Mouse (Mus musculus) liver, adult 2 months (tissue): Measurements from ENCODE around the gene Gbe1. TPM values are rescaled to one million over a fixed set of nuclear protein-coding genes. Genes with fewer than 3 reads are reported as not detected.

Experiments used
- DNase-seq: peaks from one replicate; pipeline ENCODE4 v3.0.0-alpha.2; 2011; ENCODE audit warnings: low read depth, low spot score; ENCODE audit errors: extremely low read depth
- H3K27ac ChIP-seq: fragments of 200-500 bp; replicated peaks from 2 replicates; pipeline ENCODE4 v1.5.1; 2012; ENCODE audit warnings: low read depth, mild to moderate bottlenecking, control low read depth, inconsistent platforms, low read length; ENCODE audit not compliant: insufficient read depth
- H3K27me3 ChIP-seq: fragments of 200-500 bp; 2 replicates; pipeline ENCODE4 v1.6.1; 2012; ENCODE audit warnings: mild to moderate bottlenecking, moderate library complexity, low read length, inconsistent platforms; ENCODE audit not compliant: control insufficient read depth, insufficient read depth
- H3K36me3 ChIP-seq: fragments of 200-500 bp; 2 replicates; pipeline ENCODE4 v1.6.1; 2012; ENCODE audit warnings: low read length, inconsistent platforms; ENCODE audit not compliant: control insufficient read depth, insufficient read depth
- H3K4me1 ChIP-seq: fragments of 200-500 bp; 2 replicates; pipeline ENCODE4 v1.6.1; 2011; ENCODE audit warnings: low read length; ENCODE audit not compliant: control insufficient read depth, insufficient read depth
- H3K4me3 ChIP-seq: fragments of 200-500 bp; 2 replicates; pipeline ENCODE4 v1.5.1; 2011; ENCODE audit warnings: low read depth, mild to moderate bottlenecking, control low read depth, low read length, moderate library complexity; ENCODE audit not compliant: insufficient read depth
- H3K79me2 ChIP-seq: fragments of 200-500 bp; 2 replicates; pipeline ENCODE4 v1.6.1; 2012; ENCODE audit warnings: inconsistent platforms, mild to moderate bottlenecking, low read length, moderate library complexity; ENCODE audit not compliant: control insufficient read depth, insufficient read depth
- H3K9ac ChIP-seq: fragments of 200-500 bp; 2 replicates; pipeline ENCODE4 v1.6.1; 2012; ENCODE audit warnings: low read depth, mild to moderate bottlenecking, control low read depth, inconsistent platforms, low read length
- CTCF ChIP-seq: fragments of 200-500 bp; IDR thresholded peaks from 2 replicates; pipeline ENCODE4 v1.5.1; 2011; ENCODE audit warnings: low read depth, low read length, control low read depth
- POLR2A ChIP-seq: fragments of 200-500 bp; IDR thresholded peaks from 2 replicates; pipeline ENCODE4 v1.6.1; 2011; ENCODE audit warnings: low read length, control low read depth; ENCODE audit not compliant: insufficient read depth; ENCODE audit errors: extremely low read depth
- WGBS: fragments of 180-500 bp; shearing (Covaris S2); methylation state at CpG from one replicate; pipeline ENCODE4 v1.1.7; 2018; 5-methylcytosine and 5-hydroxymethylcytosine counted together
- polyA plus RNA-seq: library from polyadenylated mRNA; depleted of rRNA; stranded (reverse); fragments of >200 nt; gene quantifications from 2 replicates; pipeline ENCODE4 v1.2.3, GENCODE M21; 2012
- total RNA-seq: library from RNA; depleted of rRNA; stranded (reverse); fragments of >200 nt; gene quantifications from 2 replicates; pipeline ENCODE4 v1.2.3, GENCODE M21; 2014

Gbe1 gene
- total and polyA plus RNA-seq, 2 experiments = 68.9 to 174 TPM

DNA sequence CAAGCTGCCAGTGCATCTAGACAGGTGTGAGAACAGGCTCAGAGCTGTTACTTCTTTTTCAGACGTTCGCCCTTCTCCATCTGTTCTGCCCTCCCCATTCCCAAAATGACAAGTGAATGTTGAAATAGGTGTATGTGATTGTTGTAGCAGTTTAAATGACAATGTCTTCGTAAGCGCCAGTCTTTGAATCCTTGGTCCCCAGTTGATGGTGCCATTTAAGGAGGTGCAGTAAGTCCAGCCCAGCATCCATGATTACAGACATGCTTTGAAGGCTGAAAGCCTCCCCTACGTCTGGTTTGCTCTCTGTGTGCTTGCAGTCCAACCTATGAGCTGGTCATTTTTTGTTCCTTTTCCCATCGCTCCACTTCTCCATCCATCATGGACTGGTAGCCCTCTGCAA is 5.6 kb downstream of the Gbe1 start:
- TF ChIP-seq POLR2A (no peak), CTCF (no peak)
- Histone ChIP-seq H3K79me2 (peaks cover 32% of the 10 kb centered on the region), H3K4me1 (peaks cover 18% of the 10 kb centered on the region), H3K4me3 (no peak overlapping the region), H3K27ac (no peak overlapping the region), H3K9ac (no peak overlapping the region), H3K27me3 (no peaks in the 10 kb centered on the region), H3K36me3 (0 out of 2 replicates have a peak, but pooled peaks cover 2% of the 10 kb centered on the region)
- peak; percentile 17 for DNase-seq
- WGBS = 92% methylated on average over 6 of the region's 6 CpGs

DNA sequence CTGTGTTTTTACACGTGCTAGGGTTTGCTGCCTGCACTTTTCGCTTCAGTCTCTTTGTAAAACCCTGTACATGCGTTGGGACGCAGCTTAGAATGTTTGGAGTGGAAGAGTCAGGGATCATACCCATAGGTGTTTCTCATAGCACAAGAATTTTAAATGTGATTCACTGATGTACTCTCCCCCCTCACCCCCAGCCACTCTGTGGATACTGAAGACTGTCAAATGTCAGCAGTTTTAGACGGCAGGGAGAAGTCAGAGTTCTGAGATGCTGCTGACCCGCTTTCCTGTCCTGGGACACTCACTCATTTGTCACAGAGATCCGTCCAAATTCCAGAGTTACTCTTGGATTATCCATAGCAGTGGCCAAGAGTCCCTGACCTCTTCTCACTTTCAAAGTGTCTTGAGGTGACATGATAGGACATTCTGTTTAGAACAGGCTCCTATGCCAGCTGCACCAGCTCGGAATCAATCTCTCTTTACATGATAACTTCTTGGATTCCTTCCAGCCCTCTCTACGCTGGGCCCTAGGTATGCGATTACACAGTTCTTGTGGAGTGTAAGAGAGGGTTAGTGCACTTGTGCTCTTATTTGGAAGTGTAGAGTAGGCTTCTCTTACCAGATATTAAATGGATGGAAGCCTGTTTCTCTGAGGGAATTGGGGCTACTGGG is 7.0 kb downstream of the Gbe1 start:
- WGBS = 33% methylated on average over 10 of the region's 10 CpGs
- peak; percentile 86 for DNase-seq
- Histone ChIP-seq H3K27me3 (no peaks in the 10 kb centered on the region), H3K9ac (0 out of 2 replicates have a peak overlapping the region, but pooled peaks have one; percentile 23), H3K4me1 (peaks cover 22% of the 10 kb centered on the region), H3K36me3 (peaks cover 4% of the 10 kb centered on the region; the same call in 1 of the 2 replicates), H3K27ac (peak overlapping the region; percentile 44; the same call in 1 of the 2 replicates), H3K79me2 (peaks cover 36% of the 10 kb centered on the region), H3K4me3 (no peak overlapping the region)
- TF ChIP-seq POLR2A = no peak
- no peak for TF ChIP-seq CTCF

DNA sequence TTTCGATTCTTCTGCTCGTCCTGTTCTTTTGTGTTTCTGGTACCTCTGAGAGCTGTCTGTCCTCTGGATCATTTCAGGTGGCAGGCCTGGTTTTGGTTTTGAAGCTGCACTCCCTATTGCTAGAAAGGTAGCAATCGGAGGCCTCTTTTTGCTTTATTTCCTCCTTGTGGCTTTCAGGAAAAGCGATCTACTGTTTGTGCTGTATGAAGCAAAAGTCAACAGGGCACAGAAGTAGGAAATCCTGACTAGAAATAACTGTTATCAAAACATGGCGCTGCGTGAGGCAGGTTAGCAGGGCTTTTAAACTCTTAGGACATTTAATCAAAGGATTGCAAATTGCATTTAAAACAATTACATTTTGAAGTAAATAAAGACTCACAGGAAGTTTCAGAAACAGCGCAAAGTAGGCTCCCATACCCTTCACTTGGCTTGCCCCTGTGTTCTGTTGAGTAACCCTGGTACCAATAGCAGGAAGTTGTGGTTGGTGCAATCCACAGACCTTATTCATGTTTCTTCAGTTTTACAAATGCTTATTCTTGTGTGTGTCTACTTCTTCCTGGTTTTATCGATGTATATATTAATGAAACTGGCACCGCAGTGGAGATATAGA is 12.7 kb downstream of the Gbe1 start:
- H3K27me3 ChIP-seq = no peaks in the 10 kb centered on the region
- TF ChIP-seq POLR2A = no peak
- TF ChIP-seq CTCF = no peak
- no peak overlapping the region for H3K9ac ChIP-seq
- peak overlapping the region; percentile 82 for H3K27ac ChIP-seq
- H3K4me1 ChIP-seq = peaks cover 31% of the 10 kb centered on the region
- peaks cover 17% of the 10 kb centered on the region; the same call in 1 of the 2 replicates for H3K79me2 ChIP-seq
- H3K4me3 ChIP-seq = peak overlapping the region; percentile 7; the same call in 1 of the 2 replicates
- H3K36me3 ChIP-seq = peaks cover 4% of the 10 kb centered on the region; the same call in 1 of the 2 replicates
- WGBS = 53% methylated on average over 9 of the region's 9 CpGs
- DNase-seq = peak; percentile 73

DNA sequence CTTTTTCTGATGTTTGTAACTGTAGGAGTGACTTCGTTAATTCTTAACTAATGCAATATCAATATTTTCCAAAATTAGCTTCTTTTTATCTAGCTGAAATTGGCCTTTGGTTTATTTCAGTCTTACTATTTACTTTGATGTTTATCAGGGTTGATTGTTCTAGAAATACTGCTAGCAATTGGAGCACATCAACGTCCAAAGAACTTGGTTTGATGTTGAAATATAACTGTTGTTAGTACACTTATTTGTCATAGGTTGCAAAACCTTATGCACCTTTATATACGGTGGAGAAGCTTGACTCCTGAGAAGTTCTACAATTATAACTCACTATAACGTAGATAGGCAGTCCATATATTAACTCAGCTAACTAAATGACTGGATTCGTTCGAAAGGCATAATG is 14.8 kb downstream of the Gbe1 start:
- H3K4me3 ChIP-seq = no peak overlapping the region
- peaks cover 20% of the 10 kb centered on the region; the same call in 1 of the 2 replicates for H3K79me2 ChIP-seq
- peaks cover 3% of the 10 kb centered on the region; the same call in 1 of the 2 replicates for H3K36me3 ChIP-seq
- DNase-seq = peak; percentile 98
- H3K27ac ChIP-seq = peak overlapping the region; percentile 75
- H3K4me1 ChIP-seq = peaks cover 29% of the 10 kb centered on the region
- no peaks in the 10 kb centered on the region for H3K27me3 ChIP-seq
- no peak for TF ChIP-seq CTCF
- no peak for TF ChIP-seq POLR2A
- peak overlapping the region; percentile 23; the same call in 1 of the 2 replicates for H3K9ac ChIP-seq
- WGBS = 33% methylated on average over 6 of the region's 6 CpGs

DNA sequence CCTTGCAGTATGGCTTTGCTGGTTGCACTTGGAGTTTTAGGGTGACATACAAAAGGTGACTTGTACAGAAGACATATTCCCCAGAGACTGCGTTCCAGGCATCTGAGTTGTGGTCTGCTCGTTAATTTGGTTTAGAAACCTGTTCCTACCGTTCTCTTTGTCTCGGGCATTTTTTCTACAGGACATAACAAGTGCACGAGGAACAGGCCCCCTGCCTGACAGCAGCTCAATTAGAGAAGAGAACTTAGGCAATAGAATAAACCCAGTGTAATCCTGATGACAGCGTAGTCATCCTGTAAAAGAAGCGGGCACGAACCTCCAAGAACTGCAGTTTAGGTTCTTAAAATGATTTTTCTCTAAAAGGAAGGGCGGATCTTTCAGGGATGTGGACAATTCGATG is 15.3 kb downstream of the Gbe1 start:
- peaks cover 20% of the 10 kb centered on the region; the same call in 1 of the 2 replicates for H3K79me2 ChIP-seq
- H3K27me3 ChIP-seq = no peaks in the 10 kb centered on the region
- peak overlapping the region; percentile 75 for H3K27ac ChIP-seq
- H3K4me1 ChIP-seq = peaks cover 29% of the 10 kb centered on the region
- peak overlapping the region; percentile 23 for H3K9ac ChIP-seq
- DNase-seq = no peak
- TF ChIP-seq CTCF = no peak
- no peak for TF ChIP-seq POLR2A
- WGBS = 83% methylated on average over 10 of the region's 10 CpGs
- peaks cover 3% of the 10 kb centered on the region; the same call in 1 of the 2 replicates for H3K36me3 ChIP-seq
- no peak overlapping the region for H3K4me3 ChIP-seq

DNA sequence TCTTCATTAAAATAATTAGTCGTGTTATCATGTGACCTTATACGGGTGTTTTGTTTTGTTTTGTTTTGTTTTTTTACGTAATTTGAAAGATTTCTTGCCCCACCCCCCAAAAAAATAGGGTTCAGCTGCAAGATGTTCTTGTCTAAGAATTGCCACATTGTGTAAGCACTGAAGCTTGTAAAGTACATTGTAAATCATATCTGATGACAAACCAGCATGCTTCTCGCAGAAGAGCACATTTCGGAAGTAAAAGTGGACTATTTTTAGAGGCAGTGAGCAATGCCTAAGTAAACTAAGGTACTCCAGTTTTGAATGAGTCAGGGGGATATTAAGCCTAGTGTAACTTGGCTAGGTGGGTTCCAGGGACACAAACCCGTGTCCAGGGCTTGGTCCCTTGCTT is 15.7 kb downstream of the Gbe1 start:
- DNase-seq = peak; percentile 57
- 61% methylated on average over 6 of the region's 6 CpGs for WGBS
- TF ChIP-seq POLR2A (no peak), CTCF (no peak)

More for the DNA sequence above, 15.7 kb downstream of the Gbe1 start:
- no peaks in the 10 kb centered on the region for H3K27me3 ChIP-seq
- peak overlapping the region; percentile 18; the same call in 1 of the 2 replicates for H3K27ac ChIP-seq
- peaks cover 3% of the 10 kb centered on the region; the same call in 1 of the 2 replicates for H3K36me3 ChIP-seq
- peaks cover 23% of the 10 kb centered on the region for H3K79me2 ChIP-seq
- H3K4me3 ChIP-seq = no peak overlapping the region
- no peak overlapping the region for H3K9ac ChIP-seq
- peaks cover 29% of the 10 kb centered on the region for H3K4me1 ChIP-seq
